Mouse (Mus musculus) c-Kit-positive CD71-positive TER-119-negative erythroid progenitor cells, embryonic 14.5 days (primary cell): ENCODE results near the gene Aldoc.

Experiments used
- DNase-seq: peaks from one replicate; pipeline ENCODE4 v3.0.0-alpha.2; 2013; ENCODE audit warnings: low read depth

Aldoc gene

DNA sequence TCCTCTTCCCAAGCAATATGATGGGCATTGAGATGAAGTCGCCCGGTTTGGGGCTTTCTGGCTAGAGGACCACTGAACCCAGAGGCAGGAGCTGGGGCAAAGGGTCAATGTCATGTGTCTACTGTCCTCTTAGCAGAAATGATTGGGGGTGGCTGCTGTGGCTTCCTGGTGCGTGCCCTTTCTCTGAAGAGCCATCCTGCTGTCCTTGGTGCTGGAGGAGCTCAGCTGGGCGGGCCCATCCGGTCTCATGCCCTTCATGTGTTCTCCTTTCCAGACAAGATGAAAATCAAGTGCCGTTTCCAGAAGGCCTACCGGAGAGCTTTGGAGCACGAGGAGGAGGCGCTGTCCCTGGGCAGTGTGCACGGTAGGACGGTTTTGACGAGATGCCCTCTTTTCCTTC is 9.9 kb downstream of the Aldoc start:
- DNase-seq = no peak

DNA sequence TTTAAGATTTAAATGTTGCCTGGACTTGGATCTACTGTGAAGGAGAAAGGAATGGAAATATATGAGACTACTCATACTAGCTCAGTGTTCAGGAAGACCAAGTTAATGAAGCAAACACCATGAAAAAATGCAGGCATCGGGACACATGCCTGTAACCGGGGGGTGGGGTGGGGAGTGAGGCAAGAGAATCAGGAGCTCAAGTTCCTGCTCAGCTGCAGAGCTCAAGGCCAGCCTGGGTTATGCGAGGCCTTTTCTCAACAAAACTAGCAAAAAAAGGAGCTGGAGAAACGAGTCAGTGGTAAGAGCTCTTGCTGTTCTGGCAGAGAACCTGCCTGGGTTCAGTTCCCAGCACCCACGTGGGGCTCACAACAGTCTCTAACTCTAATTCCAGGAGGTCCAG is 11.2 kb downstream of the Aldoc start:
- no peak for DNase-seq

DNA sequence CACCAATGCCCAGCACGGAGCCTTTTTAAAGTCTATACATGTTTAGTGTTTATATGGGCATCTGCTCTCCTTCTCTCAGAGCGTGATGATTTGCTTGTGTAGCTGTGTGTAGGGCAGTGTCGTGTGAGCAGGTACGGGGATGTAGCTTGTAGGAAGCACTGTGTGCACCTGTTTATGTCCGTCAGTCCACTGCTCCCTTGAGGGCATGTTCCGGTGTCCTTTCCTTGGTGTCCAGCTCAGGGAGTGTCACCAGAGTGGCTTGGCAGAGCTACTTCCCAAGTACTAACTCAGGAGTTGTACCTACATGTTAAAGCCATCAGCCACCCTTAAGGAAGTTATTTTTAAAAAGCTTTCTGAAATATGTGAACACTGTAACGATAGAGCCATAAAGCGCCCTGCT is 14.3 kb downstream of the Aldoc start:
- DNase-seq = no peak

GRCm38 (mm10) chr11:78341702-78342101 is 18.9 kb downstream of the Aldoc start:
- DNase-seq = no peak

- peak; percentile 57 for DNase-seq
Measured at GRCm38 (mm10) chr11:78343381-78344327, 20.9 kb downstream of the Aldoc start, which contains the start of gene Unc119. Gene Unc119 (plus strand): TSS chr11:78343482.

DNA sequence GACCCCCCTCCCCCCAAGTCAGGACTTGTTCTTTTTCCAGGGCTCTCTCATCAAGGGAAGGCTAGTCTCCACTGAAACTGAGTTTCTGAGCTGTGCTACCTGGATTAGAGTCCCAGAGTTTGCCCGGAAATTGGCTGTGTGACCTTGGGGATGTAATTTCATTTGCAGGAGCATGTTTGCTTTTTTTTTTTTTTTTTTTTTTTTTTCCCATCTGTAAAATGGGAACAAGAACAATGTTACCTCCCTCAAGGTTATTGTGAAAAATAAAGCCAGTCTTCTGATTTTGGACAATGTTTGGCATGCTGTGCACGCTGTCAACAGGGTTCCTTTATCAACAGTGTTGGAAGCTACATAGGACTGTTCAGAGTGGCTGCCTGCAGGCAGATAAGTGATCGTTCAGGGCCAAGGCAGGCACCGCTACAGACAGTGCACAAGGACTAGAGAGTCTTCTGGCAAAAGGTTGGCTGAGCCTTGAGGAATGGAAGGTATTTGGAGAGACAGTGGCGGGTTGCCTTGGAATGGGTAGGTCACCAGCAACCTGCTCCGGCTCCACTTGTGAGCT is 21.6 kb downstream of the Aldoc start:
- peak; percentile 66 for DNase-seq

DNA sequence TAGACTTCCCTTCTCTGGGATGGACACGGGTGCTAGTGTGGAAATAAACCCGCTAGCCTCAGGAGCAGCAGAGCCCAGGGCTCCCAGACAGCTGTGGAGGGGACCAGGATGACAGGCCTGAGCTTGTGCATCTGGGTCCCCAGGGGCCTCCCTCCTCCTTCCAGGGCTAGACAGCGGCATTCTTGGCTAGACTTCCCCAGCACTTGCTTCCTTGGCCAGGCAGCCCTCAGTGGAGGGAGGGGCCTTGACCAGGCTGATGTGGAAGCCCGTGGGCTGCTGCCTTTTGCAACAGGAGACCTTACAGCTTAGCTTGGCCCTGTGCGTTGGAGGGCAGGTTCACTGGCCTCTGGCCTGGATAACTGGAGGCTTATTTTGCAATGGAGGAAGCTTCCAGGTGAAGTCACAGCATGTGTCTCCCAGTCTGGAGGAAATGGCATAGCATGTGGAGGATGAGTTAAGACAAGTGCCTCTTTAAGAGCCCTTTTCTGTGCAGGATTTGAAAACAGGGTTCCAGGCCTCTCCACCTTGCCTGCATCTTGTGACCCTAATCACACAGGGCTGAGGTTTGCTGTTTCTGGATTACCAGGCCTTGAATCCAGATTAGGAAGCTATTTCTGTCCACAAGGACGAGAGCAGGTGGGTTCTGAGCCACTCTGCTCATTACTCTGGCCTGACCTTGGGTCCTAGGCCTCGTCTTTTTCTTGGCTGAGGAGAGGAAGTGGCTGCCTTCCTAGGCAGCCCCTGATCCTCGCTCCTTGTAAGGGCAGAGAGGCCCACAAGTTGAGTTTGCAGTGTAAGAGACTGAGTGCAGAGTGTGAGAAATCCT is 22.3 kb downstream of the Aldoc start:
- no peak for DNase-seq

- no peak for DNase-seq
Measured at GRCm38 (mm10) chr11:78345801-78346200, 23.0 kb downstream of the Aldoc start.

DNA sequence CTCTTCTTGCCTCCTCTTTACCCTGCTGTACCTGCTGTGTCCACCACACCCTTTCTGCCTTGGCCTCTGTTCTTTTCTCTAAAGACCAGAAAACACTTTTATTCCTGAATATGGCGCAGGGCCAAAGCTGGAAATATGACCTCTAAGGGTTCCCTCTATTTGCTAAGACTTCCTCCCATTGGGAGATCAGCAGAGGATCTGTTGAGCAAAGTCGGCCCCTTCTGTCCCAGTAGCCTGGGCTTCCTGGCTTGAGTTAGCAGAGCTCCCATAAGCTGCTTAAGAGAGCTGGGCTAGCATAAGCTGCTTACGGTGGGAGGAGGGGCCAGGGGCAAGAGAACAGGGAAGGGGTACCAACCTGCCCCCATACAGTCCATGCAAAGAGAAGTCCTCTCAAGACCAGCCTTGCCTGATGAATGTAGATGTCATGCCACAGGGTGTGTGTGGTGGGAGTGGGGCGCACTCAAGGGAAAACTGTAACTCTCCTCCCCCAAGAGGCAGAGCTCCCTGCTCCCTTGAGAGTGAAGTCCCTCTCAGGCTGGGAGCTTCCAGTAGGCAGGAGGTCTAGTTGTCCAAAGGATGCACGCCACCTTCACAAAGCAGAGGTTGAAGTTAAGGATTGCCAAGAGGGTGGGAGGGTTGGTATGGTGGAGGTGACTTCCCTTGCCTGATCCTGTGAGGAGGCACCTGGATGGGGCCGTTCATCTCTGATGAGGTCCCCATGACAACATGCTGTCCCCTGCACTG is 23.7 kb downstream of the Aldoc start:
- DNase-seq = no peak

DNA sequence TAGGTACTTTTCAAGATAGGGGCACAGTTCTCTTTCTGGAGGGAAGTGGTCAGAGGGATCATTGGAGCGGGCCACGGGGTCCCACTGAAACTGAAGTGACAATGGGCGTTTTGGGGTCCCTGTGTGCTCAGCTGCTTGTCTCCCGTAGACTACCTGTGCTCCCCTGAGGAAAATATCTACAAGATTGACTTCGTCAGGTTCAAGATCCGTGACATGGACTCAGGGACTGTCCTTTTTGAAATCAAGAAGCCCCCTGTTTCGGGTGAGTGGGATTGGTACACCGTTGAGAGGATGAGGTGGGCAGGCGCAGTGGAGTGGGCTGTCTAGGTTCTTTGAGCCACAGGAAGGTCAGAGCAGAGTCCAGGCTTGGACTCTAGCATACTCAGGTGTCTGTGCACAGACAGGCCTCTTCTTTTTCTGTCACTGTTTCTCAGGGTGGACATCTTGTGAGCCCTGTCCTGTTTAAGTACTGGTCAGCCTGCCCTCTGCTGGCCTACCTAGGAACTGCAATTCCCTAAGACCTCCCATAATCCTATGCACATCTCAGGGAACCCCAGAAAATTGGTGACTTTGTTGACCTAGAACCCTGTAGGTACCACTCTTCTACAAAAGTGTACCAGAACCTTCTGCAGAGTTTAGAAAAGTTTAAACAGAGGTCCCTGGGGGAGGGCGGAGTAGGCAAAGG is 24.4 kb downstream of the Aldoc start:
- DNase-seq = peak; percentile 81

DNA sequence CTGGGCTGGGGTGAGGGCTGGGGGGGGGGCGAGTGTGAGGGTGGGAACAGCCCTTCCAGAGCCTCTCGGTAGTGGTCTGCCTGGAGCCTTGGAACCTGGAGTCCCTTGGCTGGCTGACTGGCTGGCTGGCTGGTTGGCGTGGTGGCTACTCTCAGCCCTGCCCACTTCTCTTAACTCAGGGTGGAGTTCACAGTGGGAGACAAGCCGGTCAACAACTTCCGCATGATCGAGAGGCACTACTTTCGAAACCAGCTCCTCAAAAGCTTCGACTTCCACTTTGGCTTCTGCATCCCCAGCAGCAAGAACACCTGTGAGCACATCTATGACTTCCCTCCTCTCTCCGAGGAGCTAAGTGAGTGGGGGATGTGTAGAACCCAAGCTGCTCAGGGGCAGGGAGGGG is 25.1 kb downstream of the Aldoc start:
- DNase-seq = no peak

GRCm38 (mm10) chr11:78348474-78348873 is 25.7 kb downstream of the Aldoc start:
- DNase-seq = no peak

DNA sequence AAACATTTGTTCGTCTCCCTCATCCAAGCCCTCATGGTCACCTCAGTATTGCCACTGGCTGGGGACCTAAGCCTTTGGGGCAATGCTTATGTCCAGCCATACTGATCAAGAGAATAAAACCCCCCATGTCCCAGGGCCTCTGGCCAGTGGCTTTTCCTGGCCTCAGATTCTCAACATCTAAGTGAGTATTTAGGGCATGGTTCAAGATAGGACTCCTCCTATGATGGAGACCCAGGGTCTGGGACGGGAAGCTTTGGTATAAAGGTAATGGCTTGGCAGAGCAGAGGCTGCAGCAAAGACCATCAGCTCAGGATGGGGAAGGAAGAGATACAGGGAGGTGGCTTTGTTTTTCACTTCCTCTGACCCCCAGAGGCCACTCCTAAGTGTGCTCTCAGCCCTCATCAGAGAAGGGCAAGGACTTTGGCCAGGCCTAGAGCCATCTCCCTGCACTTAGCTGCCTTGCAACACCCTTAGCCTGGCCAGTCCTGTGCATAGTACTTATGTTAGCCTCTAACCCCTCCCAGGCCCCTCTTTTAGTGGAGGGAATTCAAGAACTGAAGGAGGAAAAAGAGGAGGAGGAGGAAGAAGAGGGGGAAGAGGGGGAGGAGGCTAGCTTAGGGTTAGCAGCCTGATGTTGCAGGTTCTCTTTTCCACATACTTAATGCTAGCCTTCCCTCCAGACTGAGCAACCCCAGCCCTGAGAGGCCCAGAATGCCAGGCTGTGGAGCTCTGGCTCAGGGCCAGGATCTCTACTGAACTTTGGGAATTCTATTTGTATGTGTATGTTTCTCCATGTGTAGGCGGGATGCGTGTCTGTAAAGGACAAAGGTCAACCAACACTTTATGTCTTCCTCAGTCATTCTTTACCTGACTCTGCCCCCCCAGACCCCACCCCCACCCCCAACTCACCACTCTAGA is 26.9 kb downstream of the Aldoc start:
- no peak for DNase-seq

- no peak for DNase-seq
Measured at GRCm38 (mm10) chr11:78353081-78353480, 30.3 kb downstream of the Aldoc start.

- no peak for DNase-seq
Measured at GRCm38 (mm10) chr11:78354905-78355304, 32.1 kb downstream of the Aldoc start.

GRCm38 (mm10) chr11:78355471-78356238 is 32.9 kb downstream of the Aldoc start:
- peak; percentile 44 for DNase-seq

- DNase-seq = peak; percentile 53
Measured at GRCm38 (mm10) chr11:78358330-78359007, 35.7 kb downstream of the Aldoc start.

DNA sequence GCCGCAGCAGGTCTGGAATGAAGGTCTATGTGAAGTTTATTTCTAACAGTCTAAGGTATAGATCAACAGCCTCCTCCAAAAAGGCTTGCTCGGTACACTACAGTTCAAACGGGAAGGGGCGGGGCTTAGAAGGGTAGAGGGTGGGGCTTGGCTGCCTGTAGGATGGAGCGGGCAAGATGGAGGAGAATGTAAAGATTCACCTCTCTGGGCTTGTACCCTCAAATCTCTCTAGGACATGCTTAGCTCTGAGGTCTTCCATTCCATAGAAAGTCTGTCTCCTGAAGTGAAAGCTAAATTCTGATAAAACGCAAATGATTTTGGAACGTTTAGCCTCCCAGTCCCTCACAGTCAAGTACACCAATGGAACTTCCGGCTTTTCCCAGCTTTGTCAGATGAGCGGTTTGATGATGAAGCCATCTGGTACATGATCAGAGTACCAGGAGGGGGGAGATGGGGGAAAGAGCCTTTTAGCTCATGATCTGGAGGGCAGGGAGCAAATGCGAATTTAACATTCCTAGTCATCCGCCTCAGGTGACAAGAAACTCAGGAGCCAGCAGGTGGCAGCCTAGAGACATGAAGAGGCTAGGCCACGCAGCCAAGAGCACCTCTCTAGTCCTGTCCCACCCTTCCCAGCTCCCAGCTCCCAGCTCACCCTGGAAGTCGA is 37.5 kb downstream of the Aldoc start:
- DNase-seq = peak; percentile 80
